Mouse (Mus musculus) hindbrain, embryonic 14.5 days (tissue): Measurements from ENCODE around the gene Phyh. TPM values are rescaled to one million over a fixed set of nuclear protein-coding genes. Genes with fewer than 3 reads are reported as not detected.
A peak's percentile ranks its signal among the peaks of the same experiment; 100 is the strongest.

Experiments
- ATAC-seq: fragments of 200-750 bp; cut with Nextera tagmentation; 2 replicates; pipeline ENCODE4 v1.8.0; 2017; ENCODE audit warnings: moderate number of reproducible peaks, mild to moderate bottlenecking, moderate TSS enrichment, moderate library complexity; ENCODE audit not compliant: low FRiP score
- DNase-seq: peaks from one replicate; pipeline ENCODE4 v3.0.0-alpha.2; 2015; ENCODE audit warnings: low spot score
- H3K27ac ChIP-seq: fragments of 300-500 bp; sonication (generic); 2 replicates; pipeline ENCODE4 v1.5.1; 2014; ENCODE audit warnings: mild to moderate bottlenecking, moderate library complexity
- H3K27me3 ChIP-seq: fragments of 300-500 bp; sonication (generic); 2 replicates; pipeline ENCODE4 v1.6.1; 2014; ENCODE audit warnings: mild to moderate bottlenecking, low read length, mixed read lengths; ENCODE audit not compliant: control insufficient read depth, insufficient read depth
- H3K36me3 ChIP-seq: fragments of 300-500 bp; sonication (generic); replicated peaks from 2 replicates; pipeline ENCODE4 v1.6.1; 2014; ENCODE audit not compliant: control insufficient read depth, insufficient read depth
- H3K4me1 ChIP-seq: fragments of 300-500 bp; sonication (generic); replicated peaks from 2 replicates; pipeline ENCODE4 v1.6.1; 2014; ENCODE audit warnings: antibody characterized with exemption, low read length, mixed read lengths; ENCODE audit not compliant: control insufficient read depth, insufficient read depth
- H3K4me2 ChIP-seq: fragments of 300-500 bp; sonication (generic); replicated peaks from 2 replicates; pipeline ENCODE4 v1.6.1; 2014; ENCODE audit warnings: mild to moderate bottlenecking, moderate library complexity
- H3K4me3 ChIP-seq: fragments of 300-500 bp; sonication (generic); replicated peaks from 2 replicates; pipeline ENCODE4 v1.5.1; 2014; ENCODE audit warnings: mild to moderate bottlenecking, low read length
- H3K9ac ChIP-seq: fragments of 300-500 bp; sonication (generic); 2 replicates; pipeline ENCODE4 v1.6.1; 2014
- H3K9me3 ChIP-seq: fragments of 300-500 bp; sonication (generic); 2 replicates; pipeline ENCODE4 v1.6.1; 2016; ENCODE audit warnings: low read length; ENCODE audit not compliant: control insufficient read depth
- WGBS: fragments of 180-500 bp; shearing (Covaris S2); extraction: QIAGEN DNeasy Blood & Tissue Kit; methylation state at CpG from one replicate; pipeline ENCODE4 v1.1.7; 2014; 5-methylcytosine and 5-hydroxymethylcytosine counted together
- polyA plus RNA-seq: library from polyadenylated mRNA; unstranded; fragments of >200 nt; fragmentation: Nextera tagmentation; extraction: Ambion mirVana; gene quantifications from 2 replicates; pipeline ENCODE4 v1.2.1, GENCODE M21; 2014

Phyh gene
- 82.4 and 91.5 TPM in 2 replicates for polyA plus RNA-seq

DNA sequence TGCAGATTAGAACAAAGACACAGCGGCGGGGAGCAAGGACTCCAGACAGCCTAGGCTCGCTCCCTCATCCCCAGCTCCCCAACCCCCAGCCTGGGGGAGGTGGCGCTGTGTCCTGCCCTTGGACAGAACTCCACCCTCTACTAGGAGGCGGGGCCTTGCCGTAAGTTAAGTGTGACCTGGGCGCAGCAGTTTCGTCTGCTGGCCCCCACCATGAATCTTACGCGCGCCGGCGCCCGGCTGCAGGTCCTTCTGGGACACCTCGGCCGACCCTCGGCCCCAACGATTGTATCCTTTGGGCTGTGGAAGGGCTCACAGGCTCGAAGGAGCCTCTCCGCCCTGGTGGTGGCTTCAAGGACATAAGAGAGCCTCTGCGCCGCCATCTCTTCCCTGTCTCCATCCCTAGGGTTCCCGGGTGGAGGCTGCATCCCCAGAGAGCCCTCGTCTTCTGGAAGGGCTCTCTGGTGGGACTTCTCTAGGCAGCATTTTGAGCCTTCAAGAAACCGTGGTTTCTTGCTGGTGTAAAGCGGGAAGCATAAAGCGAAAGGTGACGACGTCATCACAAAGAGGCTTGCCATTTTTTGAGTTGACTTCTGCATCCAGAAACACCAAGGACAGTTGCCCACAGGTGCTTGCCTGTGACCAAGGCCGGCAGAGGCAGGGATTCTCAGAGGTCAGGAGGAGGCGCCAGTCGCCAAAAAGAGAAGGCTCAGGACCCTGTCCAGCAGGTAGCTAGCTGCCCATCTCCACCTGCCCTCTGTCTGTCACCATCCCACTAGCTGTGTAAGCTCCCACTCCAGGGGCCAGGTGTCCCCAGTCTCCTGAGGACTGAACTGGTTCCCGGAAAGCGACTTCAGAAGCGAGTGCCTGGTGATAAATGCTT is at the start of gene Phyh:
Phyh (plus strand) TSS at position 160 of the 880 bp plus-strand sequence.
- H3K9me3 ChIP-seq = no peaks in the 10 kb centered on the region
- peak within 1 kb of the TSS; percentile 67 for H3K9ac ChIP-seq
- H3K4me2 ChIP-seq = peak within 1 kb of the TSS; percentile 61
- DNase-seq (peak; percentile 69), ATAC-seq (peak; percentile 90)
- no peaks in the 10 kb centered on the region for H3K27me3 ChIP-seq
- H3K4me1 ChIP-seq = 0 out of 2 replicates have a peak, but pooled peaks cover 4% of the 10 kb centered on the region
- H3K36me3 ChIP-seq = no peaks in the 10 kb centered on the region
- H3K27ac ChIP-seq = peak within 1 kb of the TSS; percentile 55
- 5% methylated on average over 35 of the region's 35 CpGs for WGBS
- peak within 1 kb of the TSS; percentile 43 for H3K4me3 ChIP-seq

DNA sequence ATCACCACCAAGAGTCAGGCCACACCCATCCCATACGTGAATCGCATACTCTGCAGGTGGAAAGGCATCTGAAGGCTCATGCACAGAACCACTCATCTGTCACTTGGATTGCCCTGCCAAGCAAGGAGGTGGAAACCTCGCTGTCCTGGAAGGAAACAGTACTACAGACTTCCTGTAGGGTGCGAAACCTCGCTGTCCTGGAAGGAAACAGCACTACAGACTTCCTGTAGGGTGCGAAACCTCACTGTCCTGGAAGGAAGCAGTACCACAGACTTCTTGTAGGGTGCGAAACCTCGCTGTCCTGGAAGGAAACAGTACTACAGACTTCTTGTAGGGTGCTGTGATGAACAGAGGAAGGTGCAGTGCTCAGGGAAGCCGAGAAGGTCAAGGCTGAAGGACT is 46.1 kb upstream of the Phyh start:
- no peaks in the 10 kb centered on the region for H3K9me3 ChIP-seq
- no peak for ATAC-seq
- DNase-seq = no peak
- no peaks in the 10 kb centered on the region for H3K4me1 ChIP-seq
- no peak overlapping the region for H3K4me2 ChIP-seq
- H3K9ac ChIP-seq = no peak overlapping the region
- WGBS = 83% methylated on average over 9 of the region's 9 CpGs
- H3K4me3 ChIP-seq = no peak overlapping the region
- no peak overlapping the region for H3K27ac ChIP-seq
- H3K27me3 ChIP-seq = no peaks in the 10 kb centered on the region
- no peaks in the 10 kb centered on the region for H3K36me3 ChIP-seq

DNA sequence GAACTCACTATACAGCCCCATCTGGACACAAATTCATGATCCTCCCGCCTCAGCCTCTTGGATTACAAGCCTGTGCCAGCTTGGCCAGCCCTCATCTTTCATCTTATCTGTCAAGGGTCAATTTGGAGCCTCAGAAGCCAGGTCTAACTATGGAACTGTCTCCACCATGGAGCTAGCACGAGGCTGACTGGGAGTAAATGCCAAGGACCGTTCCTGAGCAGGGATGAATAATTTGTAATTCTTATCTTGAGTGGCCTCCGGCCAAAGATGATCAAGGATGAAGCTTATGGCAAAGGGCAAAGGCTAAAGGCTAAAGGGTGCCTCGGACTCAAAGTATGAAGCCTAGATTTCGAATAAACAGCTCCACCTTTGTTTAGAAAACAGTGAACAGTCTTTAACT is 45.5 kb upstream of the Phyh start:
- ATAC-seq (no peak), DNase-seq (no peak)
- H3K27ac ChIP-seq = no peak overlapping the region
- no peak overlapping the region for H3K9ac ChIP-seq
- no peaks in the 10 kb centered on the region for H3K4me1 ChIP-seq
- no peaks in the 10 kb centered on the region for H3K9me3 ChIP-seq
- H3K4me2 ChIP-seq = no peak overlapping the region
- no peak overlapping the region for H3K4me3 ChIP-seq
- 77% methylated on average over 6 of the region's 6 CpGs for WGBS
- no peaks in the 10 kb centered on the region for H3K36me3 ChIP-seq
- H3K27me3 ChIP-seq = no peaks in the 10 kb centered on the region

DNA sequence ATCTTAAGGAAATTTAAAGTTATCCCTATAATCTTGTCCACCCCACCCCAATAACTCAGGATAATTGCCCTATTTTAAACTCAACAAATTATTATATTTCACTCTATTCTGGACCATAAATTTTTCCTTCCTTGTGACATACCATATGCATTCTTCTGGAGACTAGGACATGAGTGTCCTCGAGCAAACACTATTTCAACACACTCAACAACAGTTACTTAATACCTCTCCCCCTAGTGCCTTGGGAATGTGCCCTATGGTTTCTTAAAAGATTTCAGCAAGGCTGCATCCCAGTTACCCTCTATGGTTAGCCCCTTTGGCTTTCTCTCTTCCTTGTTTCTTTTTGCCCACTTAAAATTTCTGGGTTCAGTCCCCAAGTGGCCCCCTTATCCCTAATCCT is 43.7 kb upstream of the Phyh start:
- no peak for ATAC-seq
- 72% methylated on average over 1 of the region's 1 CpGs for WGBS

DNA sequence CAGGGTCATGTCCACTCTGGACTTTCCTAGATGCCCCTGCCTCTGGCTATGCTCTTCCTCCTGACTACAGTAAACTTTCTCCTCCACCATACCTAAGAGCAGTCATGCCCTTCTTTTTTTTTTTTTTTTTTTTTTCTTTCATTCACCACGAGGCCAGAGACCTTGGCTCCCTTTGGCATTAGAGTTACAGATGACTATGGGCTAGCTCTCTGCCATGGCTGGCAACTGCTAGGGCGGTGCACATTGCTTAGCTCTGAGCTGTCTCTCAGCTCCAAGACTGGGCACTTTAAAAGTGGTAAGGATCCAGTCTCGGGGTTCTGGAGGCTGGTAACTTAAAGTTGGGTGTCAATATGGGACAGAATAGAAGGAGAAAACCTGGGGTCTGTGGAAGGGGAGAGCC is 42.7 kb upstream of the Phyh start:
- H3K27me3 ChIP-seq = no peaks in the 10 kb centered on the region
- H3K9ac ChIP-seq = no peak overlapping the region
- WGBS = 78% methylated on average over 3 of the region's 3 CpGs
- H3K9me3 ChIP-seq = no peaks in the 10 kb centered on the region
- ATAC-seq (no peak), DNase-seq (no peak)
- no peak overlapping the region for H3K27ac ChIP-seq
- no peaks in the 10 kb centered on the region for H3K36me3 ChIP-seq
- no peak overlapping the region for H3K4me3 ChIP-seq
- H3K4me1 ChIP-seq = peaks cover 10% of the 10 kb centered on the region
- H3K4me2 ChIP-seq = no peak overlapping the region

More for the DNA sequence above, 43.7 kb upstream of the Phyh start:
- Histone ChIP-seq H3K9ac (no peak overlapping the region), H3K27ac (no peak overlapping the region), H3K4me2 (no peak overlapping the region), H3K36me3 (no peaks in the 10 kb centered on the region), H3K4me1 (0 out of 2 replicates have a peak, but pooled peaks cover 3% of the 10 kb centered on the region), H3K4me3 (no peak overlapping the region), H3K27me3 (no peaks in the 10 kb centered on the region), H3K9me3 (no peaks in the 10 kb centered on the region)
- DNase-seq = no peak

DNA sequence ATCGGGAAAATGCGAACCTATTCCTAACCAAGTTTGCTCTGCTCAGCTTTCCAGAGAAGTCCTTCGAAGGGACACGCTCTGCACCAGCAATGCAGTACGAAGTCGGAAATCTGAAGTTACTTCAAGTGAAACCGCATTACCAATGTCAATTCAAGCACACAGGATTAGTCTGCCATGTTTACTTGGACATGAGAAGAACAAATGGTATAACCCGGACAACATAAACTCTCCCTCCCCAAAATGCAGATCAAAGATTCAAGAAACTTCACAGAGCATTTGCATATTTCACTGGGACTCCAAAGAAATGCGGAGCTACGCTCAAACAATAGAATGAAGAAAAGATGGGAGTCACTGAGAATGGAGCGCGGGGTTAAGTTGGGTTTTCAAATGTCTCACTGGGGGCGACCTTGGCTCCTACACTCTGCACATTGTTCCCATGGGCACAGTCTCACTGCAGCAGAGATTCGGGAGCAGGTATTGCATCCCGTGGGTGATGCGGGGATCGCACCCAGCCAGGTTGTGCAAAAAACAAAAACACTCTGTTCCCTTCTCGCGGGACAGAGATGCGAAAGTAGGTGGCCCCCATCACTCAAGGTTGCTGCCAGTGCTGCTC is 38.0 kb upstream of the Phyh start:
- peak overlapping the region; percentile 100 for H3K27ac ChIP-seq
- peak overlapping the region; percentile 86 for H3K4me3 ChIP-seq
- 1% methylated on average over 20 of the region's 20 CpGs for WGBS
- H3K9ac ChIP-seq = peak overlapping the region; percentile 100
- peak; percentile 52 for DNase-seq
- H3K27me3 ChIP-seq = no peaks in the 10 kb centered on the region
- ATAC-seq = peak; percentile 32
- peaks cover 6% of the 10 kb centered on the region; the same call in 1 of the 2 replicates for H3K36me3 ChIP-seq
- peak overlapping the region; percentile 85 for H3K4me2 ChIP-seq
- H3K9me3 ChIP-seq = no peaks in the 10 kb centered on the region
- peaks cover 22% of the 10 kb centered on the region for H3K4me1 ChIP-seq

DNA sequence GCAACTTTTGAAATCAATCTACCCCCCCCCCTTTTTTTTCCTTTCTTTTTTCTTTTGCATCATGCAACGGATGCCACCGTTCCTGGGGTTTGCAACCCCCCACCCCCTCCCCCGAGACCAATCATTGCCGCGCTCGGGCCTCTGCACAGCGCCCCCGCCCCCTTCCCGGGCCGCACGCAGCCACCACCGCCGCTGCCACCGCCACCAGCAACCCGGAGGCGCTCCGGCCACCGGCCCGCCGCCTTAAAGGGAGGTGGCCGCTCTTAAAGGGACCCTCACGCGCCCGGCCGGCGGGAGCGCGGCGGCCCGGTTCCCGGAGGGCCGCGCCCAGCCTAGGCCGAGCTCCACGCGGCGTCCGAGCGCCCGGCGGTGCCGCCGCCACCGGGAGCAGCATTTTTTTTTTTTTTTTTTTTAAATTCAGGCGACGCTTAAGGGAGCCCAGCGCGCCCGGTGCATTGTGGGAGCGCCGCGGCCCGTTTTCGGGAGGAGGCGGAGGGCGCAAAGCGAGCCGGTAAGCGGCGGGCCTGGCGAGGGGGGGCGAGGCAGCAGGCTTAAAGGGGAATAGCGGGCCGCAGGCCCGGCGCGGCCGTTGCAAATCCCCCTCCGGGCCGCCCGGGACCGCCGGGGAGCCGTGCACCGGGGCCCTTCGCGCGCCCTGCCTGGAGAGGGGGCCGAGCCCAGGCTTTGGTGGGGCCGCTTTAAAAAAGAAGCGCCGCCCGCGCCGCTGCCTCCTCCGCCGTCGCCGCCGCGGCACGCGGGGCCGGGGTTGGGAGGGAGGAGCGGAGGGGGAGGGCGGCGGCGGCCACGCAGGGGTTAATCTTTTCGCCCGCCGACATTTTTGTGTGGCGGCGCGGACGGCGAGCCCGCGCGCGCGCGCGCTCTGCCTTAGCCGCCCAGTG is 37.2 kb upstream of the Phyh start, which contains the start of gene Sephs1:
Sephs1 (plus strand) TSS at position 215 of the 899 bp plus-strand sequence.
- H3K36me3 ChIP-seq = peaks cover 14% of the 10 kb centered on the region
- H3K4me3 ChIP-seq = peak within 1 kb of the TSS; percentile 86
- H3K27me3 ChIP-seq = no peaks in the 10 kb centered on the region
- H3K27ac ChIP-seq = peak within 1 kb of the TSS; percentile 100
- peak within 1 kb of the TSS; percentile 100 for H3K9ac ChIP-seq
- peak; percentile 84 for ATAC-seq
- DNase-seq = peak; percentile 84
- H3K9me3 ChIP-seq = no peaks in the 10 kb centered on the region
- H3K4me1 ChIP-seq = peaks cover 22% of the 10 kb centered on the region
- H3K4me2 ChIP-seq = peak within 1 kb of the TSS; percentile 85
- 2% methylated on average over 79 of the region's 115 CpGs for WGBS

DNA sequence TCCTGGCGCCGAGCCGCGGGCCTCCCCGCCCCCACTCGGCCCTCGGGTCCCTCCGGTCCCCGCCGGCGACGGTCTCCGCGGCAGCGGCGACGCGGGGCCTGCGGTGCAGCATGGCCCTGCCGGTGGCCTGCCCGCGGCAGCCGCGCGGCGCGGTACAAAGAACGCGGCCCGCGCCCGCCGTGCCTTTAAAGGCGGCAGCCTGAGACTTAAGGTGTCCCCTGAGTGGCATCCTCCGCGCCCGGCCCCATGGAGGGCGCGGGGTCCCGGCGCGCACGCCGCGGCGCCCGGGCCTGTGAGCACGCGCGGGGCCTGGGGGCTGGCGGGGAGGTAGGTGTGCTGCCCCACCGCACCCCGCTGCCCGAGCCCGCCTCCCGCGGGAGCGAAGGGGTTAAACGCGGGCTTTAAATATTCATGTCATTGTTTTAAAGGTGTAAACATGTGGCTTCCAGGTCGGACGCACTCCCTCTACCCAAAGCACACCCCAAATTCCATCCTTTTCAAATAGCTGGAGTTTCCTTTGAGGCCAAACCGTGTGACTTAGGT is 36.5 kb upstream of the Phyh start:
- WGBS = under 1% methylated on average over 54 of the region's 63 CpGs
- DNase-seq = peak; percentile 69
- H3K27me3 ChIP-seq = no peaks in the 10 kb centered on the region
- peaks cover 21% of the 10 kb centered on the region for H3K36me3 ChIP-seq
- H3K9ac ChIP-seq = peak overlapping the region; percentile 100
- peaks cover 22% of the 10 kb centered on the region for H3K4me1 ChIP-seq
- ATAC-seq = peak; percentile 70
- H3K27ac ChIP-seq = peak overlapping the region; percentile 100
- H3K9me3 ChIP-seq = no peaks in the 10 kb centered on the region
- H3K4me2 ChIP-seq = peak overlapping the region; percentile 85
- peak overlapping the region; percentile 86 for H3K4me3 ChIP-seq
